Mouse (Mus musculus): ENCODE data around the gene Nup107.

DNA sequence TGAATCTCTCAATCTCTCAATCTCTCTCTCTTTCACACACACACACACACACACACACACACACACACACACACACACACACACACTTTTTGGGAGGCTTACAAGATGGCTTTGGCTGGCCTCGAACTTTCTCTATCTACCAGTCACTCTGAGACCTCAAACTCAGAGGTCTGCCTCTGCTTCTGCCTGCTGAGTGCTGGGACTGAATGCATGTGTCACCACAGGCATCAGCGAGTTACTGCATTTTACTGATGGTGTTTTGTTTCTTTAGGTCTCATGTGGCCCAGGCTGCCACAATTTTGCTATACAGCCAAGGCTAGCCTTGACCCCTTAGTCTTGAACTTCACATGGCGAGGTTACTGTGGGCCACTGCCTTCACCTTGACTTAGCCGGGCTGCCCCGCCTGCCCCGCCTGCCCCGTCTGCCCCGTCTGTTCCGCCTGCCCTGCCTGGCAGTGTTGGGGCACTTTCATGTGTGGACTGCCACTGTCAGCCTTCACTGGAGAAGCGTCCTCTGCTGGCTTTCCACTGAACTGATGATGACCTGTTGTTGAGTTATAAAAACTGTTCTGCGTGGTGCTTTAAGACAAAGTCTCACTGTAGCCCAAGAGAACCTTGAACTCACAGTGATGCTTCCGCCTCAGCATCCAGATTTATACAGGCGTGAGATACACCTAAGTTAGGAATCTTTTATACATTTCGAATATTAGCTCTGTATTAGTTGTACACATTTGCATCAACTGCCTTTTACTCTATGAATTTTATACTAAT, 9.8 kb downstream of the Nup107 start:
- TF ChIP-seq CTCF (IDR thresholded peaks at IDR 0.05; ENCODE audit: borderline replicate concordance, extremely low read depth, insufficient read depth, insufficient read length), result no peak
- no peak for TF ChIP-seq POLR2A (IDR thresholded peaks at IDR 0.05; ENCODE audit: borderline replicate concordance, extremely low read depth, insufficient read depth, insufficient read length, poor library complexity, severe bottlenecking)
